Mouse (Mus musculus): ENCODE results near the gene Tnnt1.

The Tnnt1 gene

GRCm38 (mm10) chr7:4503858-4504257 lies 12.3 kb downstream of the Tnnt1 start:
- TF ChIP-seq NANOG (IDR thresholded peaks at IDR 0.05; ENCODE audit: borderline replicate concordance, low read length) (no peak), POU5F1 (IDR thresholded peaks at IDR 0.05; ENCODE audit: borderline replicate concordance, low read length) (no peak), CTCF (conservative IDR thresholded peaks at IDR 0.05; ENCODE audit: low read length) (no peak)
- H3K27me3 ChIP-seq (ENCODE audit: insufficient read depth, low read length) = peaks cover 3% of the 10 kb centered on the region; the same call in 1 of the 2 replicates
- no peak overlapping the region for H3K4me3 ChIP-seq (replicated peaks; ENCODE audit: low read length)
- peaks cover 55% of the 10 kb centered on the region for H3K4me1 ChIP-seq (replicated peaks; ENCODE audit: low read depth, low read length)
- peaks cover 11% of the 10 kb centered on the region for H3K36me3 ChIP-seq (ENCODE audit: insufficient read depth, low read length)
- no peaks in the 10 kb centered on the region for H3K9me3 ChIP-seq (ENCODE audit: low read length)

- no peak for TF ChIP-seq POU5F1 (IDR thresholded peaks at IDR 0.05; ENCODE audit: borderline replicate concordance, low read length)
- no peak for TF ChIP-seq NANOG (IDR thresholded peaks at IDR 0.05; ENCODE audit: borderline replicate concordance, low read length)
- no peak for TF ChIP-seq CTCF (conservative IDR thresholded peaks at IDR 0.05; ENCODE audit: low read length)
- H3K27me3 ChIP-seq (ENCODE audit: insufficient read depth, low read length) = peaks cover 3% of the 10 kb centered on the region; the same call in 1 of the 2 replicates
- H3K36me3 ChIP-seq (ENCODE audit: insufficient read depth, low read length) = peaks cover 17% of the 10 kb centered on the region
- peaks cover 55% of the 10 kb centered on the region for H3K4me1 ChIP-seq (replicated peaks; ENCODE audit: low read depth, low read length)
- H3K4me3 ChIP-seq (replicated peaks; ENCODE audit: low read length) = no peak overlapping the region
- no peaks in the 10 kb centered on the region for H3K9me3 ChIP-seq (ENCODE audit: low read length)
These were observed 13.1 kb downstream of the Tnnt1 start for GRCm38 (mm10) chr7:4503100-4503499.

- TF ChIP-seq CTCF (conservative IDR thresholded peaks at IDR 0.05; ENCODE audit: low read length) = no peak
- H3K9me3 ChIP-seq (ENCODE audit: low read length) = no peaks in the 10 kb centered on the region
These were observed 13.6 kb downstream of the Tnnt1 start for GRCm38 (mm10) chr7:4502421-4503090.

GRCm38 (mm10) chr7:4501558-4502397 lies 14.4 kb downstream of the Tnnt1 start, which contains the start of gene Ppp1r12c:
Gene Ppp1r12c, minus strand, starts transcription at chr7:4501680.
- Histone ChIP-seq H3K36me3 (ENCODE audit: insufficient read depth, low read length) (peaks cover 31% of the 10 kb centered on the region), H3K4me3 (replicated peaks; ENCODE audit: low read length) (peak within 1 kb of the TSS; percentile 92), H3K27me3 (ENCODE audit: insufficient read depth, low read length) (peaks cover 3% of the 10 kb centered on the region; the same call in 1 of the 2 replicates), H3K9me3 (ENCODE audit: low read length) (no peaks in the 10 kb centered on the region), H3K4me1 (replicated peaks; ENCODE audit: low read depth, low read length) (peaks cover 58% of the 10 kb centered on the region)
- TF ChIP-seq POU5F1 (IDR thresholded peaks at IDR 0.05; ENCODE audit: borderline replicate concordance, low read length) (no peak), NANOG (IDR thresholded peaks at IDR 0.05; ENCODE audit: borderline replicate concordance, low read length) (no peak), CTCF (conservative IDR thresholded peaks at IDR 0.05; ENCODE audit: low read length) (no peak)

More at GRCm38 (mm10) chr7:4502421-4503090, 13.6 kb downstream of the Tnnt1 start:
- H3K4me1 ChIP-seq (replicated peaks; ENCODE audit: low read depth, low read length) = peaks cover 59% of the 10 kb centered on the region
- H3K4me3 ChIP-seq (replicated peaks; ENCODE audit: low read length) = peak overlapping the region; percentile 92
- H3K36me3 ChIP-seq (ENCODE audit: insufficient read depth, low read length) = peaks cover 23% of the 10 kb centered on the region
- H3K27me3 ChIP-seq (ENCODE audit: insufficient read depth, low read length) = peaks cover 3% of the 10 kb centered on the region; the same call in 1 of the 2 replicates

- peaks cover 39% of the 10 kb centered on the region for H3K36me3 ChIP-seq (ENCODE audit: insufficient read depth, low read length)
These were observed 15.2 kb downstream of the Tnnt1 start for GRCm38 (mm10) chr7:4500892-4501471.

GRCm38 (mm10) chr7:4499034-4499433 lies 17.1 kb downstream of the Tnnt1 start:
- H3K9me3 ChIP-seq (ENCODE audit: low read length) = no peaks in the 10 kb centered on the region
- peaks cover 48% of the 10 kb centered on the region for H3K4me1 ChIP-seq (replicated peaks; ENCODE audit: low read depth, low read length)
- H3K27me3 ChIP-seq (ENCODE audit: insufficient read depth, low read length) = peaks cover 3% of the 10 kb centered on the region; the same call in 1 of the 2 replicates
- H3K36me3 ChIP-seq (ENCODE audit: insufficient read depth, low read length) = peaks cover 58% of the 10 kb centered on the region
- no peak for TF ChIP-seq CTCF (conservative IDR thresholded peaks at IDR 0.05; ENCODE audit: low read length)
- TF ChIP-seq NANOG (IDR thresholded peaks at IDR 0.05; ENCODE audit: borderline replicate concordance, low read length) = no peak
- no peak for TF ChIP-seq POU5F1 (IDR thresholded peaks at IDR 0.05; ENCODE audit: borderline replicate concordance, low read length)
- no peak overlapping the region for H3K4me3 ChIP-seq (replicated peaks; ENCODE audit: low read length)

More at GRCm38 (mm10) chr7:4500892-4501471, 15.2 kb downstream of the Tnnt1 start:
- peaks cover 54% of the 10 kb centered on the region for H3K4me1 ChIP-seq (replicated peaks; ENCODE audit: low read depth, low read length)
- H3K4me3 ChIP-seq (replicated peaks; ENCODE audit: low read length) = peak overlapping the region; percentile 92
- no peaks in the 10 kb centered on the region for H3K9me3 ChIP-seq (ENCODE audit: low read length)
- TF ChIP-seq POU5F1 (IDR thresholded peaks at IDR 0.05; ENCODE audit: borderline replicate concordance, low read length) (no peak), CTCF (conservative IDR thresholded peaks at IDR 0.05; ENCODE audit: low read length) (no peak), NANOG (IDR thresholded peaks at IDR 0.05; ENCODE audit: borderline replicate concordance, low read length) (no peak)
- peaks cover 3% of the 10 kb centered on the region; the same call in 1 of the 2 replicates for H3K27me3 ChIP-seq (ENCODE audit: insufficient read depth, low read length)

GRCm38 (mm10) chr7:4498251-4498650 lies 17.9 kb downstream of the Tnnt1 start:
- TF ChIP-seq NANOG (IDR thresholded peaks at IDR 0.05; ENCODE audit: borderline replicate concordance, low read length) (no peak), POU5F1 (IDR thresholded peaks at IDR 0.05; ENCODE audit: borderline replicate concordance, low read length) (no peak), CTCF (conservative IDR thresholded peaks at IDR 0.05; ENCODE audit: low read length) (no peak)
- Histone ChIP-seq H3K36me3 (ENCODE audit: insufficient read depth, low read length) (peaks cover 65% of the 10 kb centered on the region), H3K27me3 (ENCODE audit: insufficient read depth, low read length) (peaks cover 3% of the 10 kb centered on the region; the same call in 1 of the 2 replicates), H3K9me3 (ENCODE audit: low read length) (no peaks in the 10 kb centered on the region), H3K4me3 (replicated peaks; ENCODE audit: low read length) (no peak overlapping the region), H3K4me1 (replicated peaks; ENCODE audit: low read depth, low read length) (peaks cover 50% of the 10 kb centered on the region)

All from E14TG2a.4 (cell line).